Mouse (Mus musculus): Measurements from ENCODE around the gene Clic6.
A peak's percentile ranks its signal among the peaks of the same experiment; 100 is the strongest.

Clic6 gene

GRCm38 (mm10) chr16:92485436-92485835 is at the start of gene Clic6:
TSS of gene Clic6 (plus strand) at chr16:92485736.
- DNase-seq (ENCODE audit: low spot score) = no peak

DNA sequence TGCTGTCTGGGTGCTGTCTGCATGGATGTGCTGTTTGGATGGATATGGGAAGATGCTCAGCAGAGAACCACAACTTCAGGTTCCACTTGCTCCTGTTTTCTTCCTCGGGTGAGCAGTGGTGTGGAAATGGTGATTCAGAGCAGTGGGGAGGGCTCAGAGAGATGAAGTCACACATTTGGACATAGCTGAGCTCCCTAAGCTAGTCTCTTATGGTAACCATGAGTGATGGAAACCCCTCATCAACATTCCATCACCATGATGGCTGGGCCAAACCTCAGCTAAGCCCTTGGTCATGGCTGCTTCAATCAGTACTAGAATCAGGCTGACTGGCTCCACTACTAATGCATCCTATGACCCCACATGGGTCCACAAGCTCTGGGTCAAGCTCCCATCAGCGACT is 45.8 kb upstream of the Clic6 start:
- no peak for DNase-seq (ENCODE audit: low spot score)

- no peak for DNase-seq (ENCODE audit: low spot score)
These were observed 45.3 kb upstream of the Clic6 start for GRCm38 (mm10) chr16:92440229-92440628.

- no peak for DNase-seq (ENCODE audit: low spot score)
These were observed 44.3 kb upstream of the Clic6 start for GRCm38 (mm10) chr16:92441203-92441602.

DNA sequence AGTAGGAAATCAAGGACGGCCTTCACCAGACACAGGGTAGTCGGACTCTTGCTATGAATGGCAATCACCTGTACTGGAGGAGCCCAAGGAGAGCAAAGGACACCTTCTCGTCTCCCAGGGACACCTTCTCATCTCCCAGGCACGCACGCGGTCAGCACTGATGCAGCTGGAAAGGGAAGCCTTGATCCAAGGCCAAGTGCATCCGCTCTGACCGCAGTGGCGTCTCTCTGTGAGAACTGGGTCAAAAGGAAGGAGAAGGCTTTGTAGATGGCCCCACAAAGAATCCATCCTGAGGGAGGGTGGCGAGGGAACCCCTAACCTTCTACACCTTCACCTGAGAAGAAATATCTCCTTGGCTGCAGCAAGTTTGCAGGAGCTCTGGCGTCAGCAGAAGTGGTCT is 43.4 kb upstream of the Clic6 start:
- DNase-seq (ENCODE audit: low spot score) = no peak

- no peak for DNase-seq (ENCODE audit: low spot score)
These were observed 42.6 kb upstream of the Clic6 start for GRCm38 (mm10) chr16:92442946-92443345.

- DNase-seq (ENCODE audit: low spot score) = no peak
These were observed 41.9 kb upstream of the Clic6 start for GRCm38 (mm10) chr16:92443644-92444113.

DNA sequence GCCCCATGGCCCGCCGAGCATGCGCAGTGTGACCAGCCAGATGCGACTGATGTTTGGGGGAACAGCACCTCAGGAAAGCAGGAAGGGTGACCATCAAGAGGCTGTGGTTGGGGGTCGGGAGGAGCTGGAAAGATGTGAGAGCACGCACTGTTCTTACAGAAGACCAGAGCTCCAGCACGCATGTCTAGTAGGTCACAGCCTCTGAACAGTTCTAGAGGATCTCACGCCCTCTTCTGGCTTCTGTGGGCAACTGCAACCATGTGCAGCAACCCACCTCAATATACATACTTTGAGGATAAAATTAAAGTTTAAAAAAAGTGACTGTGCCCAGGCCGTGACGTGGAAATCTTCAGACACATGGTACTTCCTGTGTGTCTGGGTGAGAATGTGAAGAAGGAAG is 40.2 kb upstream of the Clic6 start:
- DNase-seq (ENCODE audit: low spot score) = peak; percentile 65

DNA sequence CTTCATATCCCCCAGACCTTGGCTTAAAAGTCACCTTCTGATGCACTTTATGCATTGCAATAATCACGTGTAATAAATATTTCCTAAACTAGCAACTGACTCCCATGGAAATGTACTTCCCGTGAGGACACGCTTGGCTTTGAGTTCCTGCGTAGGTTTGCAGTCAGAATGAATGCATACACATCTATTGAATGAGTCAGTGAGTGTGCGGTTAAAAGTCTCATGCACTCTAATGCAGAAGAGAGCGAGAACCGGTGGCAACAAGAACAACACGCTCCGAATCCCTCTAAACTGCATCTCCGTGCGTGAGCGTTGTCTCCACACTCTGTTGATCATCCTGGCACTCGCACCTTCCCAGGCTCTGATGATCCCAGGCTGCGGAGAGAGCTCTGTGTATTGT is 36.5 kb upstream of the Clic6 start:
- DNase-seq (ENCODE audit: low spot score) = no peak

- no peak for DNase-seq (ENCODE audit: low spot score)
These were observed 35.2 kb upstream of the Clic6 start for GRCm38 (mm10) chr16:92450331-92450730.

- no peak for DNase-seq (ENCODE audit: low spot score)
These were observed 33.9 kb upstream of the Clic6 start for GRCm38 (mm10) chr16:92451516-92452072.

GRCm38 (mm10) chr16:92452609-92453008 is 32.9 kb upstream of the Clic6 start:
- DNase-seq (ENCODE audit: low spot score) = peak; percentile 37

- DNase-seq (ENCODE audit: low spot score) = no peak
These were observed 31.5 kb upstream of the Clic6 start for GRCm38 (mm10) chr16:92454002-92454401.

- no peak for DNase-seq (ENCODE audit: low spot score)
These were observed 31.0 kb upstream of the Clic6 start for GRCm38 (mm10) chr16:92454495-92454894.

DNA sequence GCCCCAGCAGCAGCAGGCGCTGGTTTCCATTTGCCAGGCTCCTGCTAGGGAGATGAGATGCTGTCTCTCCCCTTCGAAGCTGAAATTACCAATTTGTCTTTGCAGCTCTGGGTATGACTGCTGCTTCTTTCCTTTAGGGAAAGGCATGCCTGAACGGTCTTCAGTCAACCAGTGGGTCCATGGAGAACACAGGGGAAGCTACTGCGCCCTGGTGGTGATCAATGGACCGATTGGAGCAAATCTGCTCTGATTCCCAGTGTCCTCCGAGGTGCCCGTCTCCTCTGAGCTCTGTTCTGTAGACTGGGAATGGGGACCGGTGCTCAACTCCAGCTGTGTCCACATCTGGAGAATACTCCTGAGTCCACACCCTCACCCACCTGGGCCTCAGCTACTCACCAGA is 30.0 kb upstream of the Clic6 start:
- peak; percentile 42 for DNase-seq (ENCODE audit: low spot score)

DNA sequence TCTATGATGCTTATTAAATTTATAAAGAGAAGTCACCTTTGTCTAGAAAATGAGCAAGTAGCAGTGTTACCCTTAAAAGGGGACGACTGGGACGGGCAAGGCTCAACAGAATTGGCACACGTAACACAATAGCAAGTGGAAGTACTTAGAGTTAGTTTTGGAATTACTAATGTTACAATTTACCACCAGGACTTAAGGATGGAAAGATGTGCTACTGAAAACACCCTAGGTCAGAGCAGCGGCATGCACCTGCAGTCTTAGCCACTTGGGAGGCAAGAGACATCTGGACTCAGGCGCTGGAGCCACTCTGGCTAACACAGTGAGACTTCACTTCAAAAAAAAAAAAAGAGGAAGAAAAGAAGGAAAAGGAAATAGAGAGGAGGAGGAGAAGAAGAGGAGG is 29.6 kb upstream of the Clic6 start:
- no peak for DNase-seq (ENCODE audit: low spot score)

- DNase-seq (ENCODE audit: low spot score) = peak; percentile 88
These were observed 27.9 kb upstream of the Clic6 start for GRCm38 (mm10) chr16:92457594-92457993.

DNA sequence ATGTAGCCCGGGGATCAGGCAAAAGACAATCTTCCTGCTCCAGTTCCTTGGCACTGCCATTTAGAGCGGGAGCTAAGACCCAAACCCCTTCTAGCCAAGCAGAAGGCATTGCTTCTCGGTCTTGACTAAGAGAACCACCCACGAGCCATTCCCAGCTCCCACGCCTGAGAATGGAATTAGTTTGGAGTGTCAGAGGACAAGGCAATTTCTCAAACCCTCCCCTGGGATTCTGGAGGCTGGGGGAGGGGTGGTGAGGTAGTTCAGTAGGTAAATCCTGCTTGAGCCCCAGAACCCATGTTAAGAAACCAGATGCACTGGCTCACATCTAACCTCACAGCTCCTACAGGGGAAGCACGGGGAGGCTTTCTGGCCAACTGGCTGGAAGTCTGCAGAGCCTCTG is 24.1 kb upstream of the Clic6 start:
- no peak for DNase-seq (ENCODE audit: low spot score)

DNA sequence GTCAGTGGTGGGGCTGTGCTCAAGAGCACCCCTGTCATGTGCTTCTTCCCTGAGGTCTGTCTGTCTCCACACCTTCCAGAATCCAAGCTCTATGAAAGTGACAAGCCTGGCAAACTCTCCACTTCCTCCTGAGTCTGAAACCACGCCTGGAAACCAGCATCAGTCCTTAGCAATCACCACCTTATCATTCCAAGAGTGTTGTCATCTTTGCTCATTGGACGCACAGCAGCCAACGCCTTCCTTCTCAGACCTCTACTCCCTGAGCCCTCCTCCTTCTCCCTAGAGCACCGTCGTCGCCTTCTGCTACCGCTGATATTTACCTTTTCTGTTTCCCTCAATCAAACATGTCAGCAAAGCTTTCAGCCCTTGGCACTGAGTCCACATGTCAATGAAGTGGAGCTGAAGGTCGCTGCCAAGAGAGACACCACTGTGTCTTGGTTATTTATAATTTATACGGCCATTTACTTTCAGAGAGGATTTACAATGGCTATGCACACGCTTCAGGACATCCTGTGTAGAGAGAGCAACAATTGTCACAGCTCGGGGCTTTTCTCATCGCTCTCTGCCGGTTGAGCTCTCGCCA is 21.1 kb upstream of the Clic6 start:
- DNase-seq (ENCODE audit: low spot score) = no peak

DNA sequence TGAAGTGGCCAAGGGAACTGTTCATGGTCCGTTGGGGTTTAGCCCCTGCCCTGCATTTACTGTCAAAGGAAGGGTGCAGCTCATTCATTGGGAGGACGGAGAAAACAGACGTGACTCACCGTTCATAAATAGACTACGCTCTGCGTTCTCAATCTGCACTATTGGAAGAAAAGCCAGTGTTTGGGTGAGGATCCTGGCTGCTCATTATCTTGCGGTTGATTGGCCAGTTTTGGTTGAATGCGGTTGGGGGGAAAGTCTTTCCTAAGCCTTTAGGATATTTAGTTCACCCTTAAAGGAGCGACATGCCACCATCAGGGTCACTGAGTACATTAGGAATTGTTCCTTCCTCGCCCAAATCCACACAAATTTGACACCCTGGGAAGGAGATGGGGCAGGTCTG is 20.3 kb upstream of the Clic6 start:
- DNase-seq (ENCODE audit: low spot score) = no peak

DNA sequence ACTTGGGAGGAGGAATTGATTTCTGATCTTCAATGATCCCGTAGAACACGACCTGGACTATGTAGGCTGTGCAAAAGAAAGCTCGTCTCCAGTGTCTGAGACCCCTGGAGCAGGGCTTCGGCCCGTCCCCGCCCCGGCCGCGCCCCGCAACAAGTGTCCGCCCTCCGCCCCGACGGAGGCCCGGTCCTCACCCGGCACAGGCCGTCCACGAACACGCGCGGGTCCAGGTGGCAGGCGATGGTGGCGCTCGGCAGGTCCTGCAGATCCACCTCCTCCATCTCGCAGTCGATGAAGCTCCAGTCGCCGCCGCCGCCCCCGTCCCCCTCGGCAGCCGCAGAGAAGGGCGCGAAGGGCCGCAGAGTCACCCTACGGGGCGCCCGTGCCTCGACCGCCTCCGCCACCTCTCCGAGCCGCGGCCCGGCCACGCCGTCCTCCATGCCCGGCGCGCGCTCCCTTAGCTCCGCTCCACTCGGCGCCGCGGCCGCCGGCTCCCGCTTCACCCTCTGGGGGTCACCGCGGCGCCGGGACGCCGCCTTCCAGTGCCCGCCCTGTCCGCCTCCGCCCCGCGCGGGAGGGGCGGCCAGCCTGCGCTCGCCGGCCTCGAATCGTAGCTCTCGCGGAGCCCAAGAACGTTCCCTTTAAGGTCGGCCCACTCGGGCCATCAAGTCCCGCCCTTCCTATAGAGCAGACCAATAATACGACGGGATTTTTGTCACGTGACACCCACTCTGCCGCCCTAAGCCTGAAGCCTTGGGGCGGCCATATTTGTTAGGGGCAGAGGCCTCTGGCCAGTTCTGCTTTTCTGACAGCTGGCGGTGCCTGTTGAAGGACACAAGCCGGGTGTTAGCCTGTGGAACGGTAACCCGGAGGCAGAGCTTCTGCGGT is 19.7 kb upstream of the Clic6 start:
- peak; percentile 99 for DNase-seq (ENCODE audit: low spot score)

DNA sequence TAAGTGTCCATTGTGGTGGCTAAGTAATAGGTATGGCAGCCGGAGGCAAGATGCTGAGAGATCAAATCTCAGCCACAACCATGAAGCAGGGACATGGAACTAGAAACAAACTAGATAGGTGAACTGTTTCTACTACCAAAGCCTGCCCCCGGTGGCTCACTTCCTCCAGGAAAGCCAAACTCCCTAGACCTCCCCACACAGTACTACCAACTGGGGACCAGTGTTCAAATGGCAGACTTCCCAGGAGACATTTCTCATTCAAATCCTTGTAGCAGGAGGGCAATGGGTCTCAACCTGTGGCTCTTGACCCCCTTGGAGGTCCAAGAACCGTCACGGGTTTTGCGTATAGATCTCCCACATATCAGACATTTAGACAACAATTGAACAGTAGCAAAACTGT is 18.5 kb upstream of the Clic6 start:
- DNase-seq (ENCODE audit: low spot score) = peak; percentile 34

- no peak for DNase-seq (ENCODE audit: low spot score)
These were observed 17.1 kb upstream of the Clic6 start for GRCm38 (mm10) chr16:92468459-92468858.

Measured in retina, embryonic 14.5 days (tissue).